Mouse (Mus musculus): ENCODE results near the gene 2210010C04Rik. TPM values are rescaled to one million over a fixed set of nuclear protein-coding genes. Genes with fewer than 3 reads are reported as not detected.

2210010C04Rik gene
- polyA plus RNA-seq (2012; rRNA removed) = not detected in 2 replicates

GRCm38 (mm10) chr6:41035409-41035808, at the start of gene 2210010C04Rik:
Gene 2210010C04Rik, minus strand, starts transcription at chr6:41035509.

DNA sequence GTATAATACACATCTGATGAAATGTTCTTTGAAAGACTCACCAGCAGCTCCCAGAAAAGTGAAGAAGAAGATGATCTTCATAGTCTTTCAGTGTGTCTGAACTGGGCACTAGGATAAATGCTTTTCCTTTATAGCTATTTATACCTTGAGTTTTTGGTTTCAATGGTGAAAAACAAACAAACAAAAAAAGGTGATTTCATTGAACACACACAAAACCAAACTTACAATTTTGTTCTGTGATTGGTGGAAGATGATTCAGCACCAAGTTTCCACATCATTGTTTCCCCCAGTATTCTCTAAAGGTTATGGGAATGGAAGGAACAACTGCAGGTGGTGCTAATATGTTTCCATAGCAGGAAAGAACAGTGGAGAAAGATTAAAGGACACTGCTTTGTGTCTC, 35.9 kb downstream of the 2210010C04Rik start, which contains the start of gene Gm2663:
Gene Gm2663, minus strand, starts transcription at position 101 of the 400 bp plus-strand sequence.

Other genes starting within 250 kb of the 2210010C04Rik start
- not detected in 2 replicates for gene Moxd2, start 148.0 kb downstream of the 2210010C04Rik start, polyA plus RNA-seq (2012; rRNA removed)
- gene Prss58, start 135.1 kb downstream of the 2210010C04Rik start, polyA plus RNA-seq (2012; rRNA removed) = not detected in 2 replicates
- gene 1700074P13Rik, start 95.0 kb downstream of the 2210010C04Rik start, polyA plus RNA-seq (2012; rRNA removed) = not detected in 2 replicates
- not detected in 2 replicates for gene Gm4744, start 83.6 kb downstream of the 2210010C04Rik start, polyA plus RNA-seq (2012; rRNA removed)
- not detected in 2 replicates for gene 1810009J06Rik, start 70.8 kb downstream of the 2210010C04Rik start, polyA plus RNA-seq (2012; rRNA removed)
- gene Gm2663, start 36.0 kb downstream of the 2210010C04Rik start, polyA plus RNA-seq (2012; rRNA removed) = not detected in 2 replicates